Mouse (Mus musculus) G1E (cell line): ENCODE measurements at regions not wholly inside any gene's neighbourhood (a gene's known extent, or its start where the extent isn't known, plus 50 kb on each side); places are given as distances from the start of the nearest gene placed in this dataset.

Experiments
- CTCF ChIP-seq: IDR thresholded peaks from 2 replicates; pipeline ENCODE4 v1.5.1; 2012; ENCODE audit warnings: low read depth, low read length, inconsistent platforms, mixed read lengths
- GATA1 ChIP-seq: IDR thresholded peaks from 2 replicates; pipeline ENCODE4 v1.6.1; 2012; ENCODE audit warnings: borderline replicate concordance, low read length, inconsistent platforms, mixed read lengths
- GATA2 ChIP-seq: IDR thresholded peaks from 2 replicates; pipeline ENCODE4 v1.6.1; 2012; ENCODE audit warnings: low read depth, low read length, inconsistent platforms, borderline replicate concordance
- POLR2AphosphoS5 ChIP-seq: IDR thresholded peaks from 2 replicates; pipeline ENCODE4 v1.6.1; 2012; ENCODE audit warnings: low read depth, low read length, inconsistent platforms; ENCODE audit not compliant: insufficient replicate concordance
- TAL1 ChIP-seq: conservative IDR thresholded peaks from 2 replicates; pipeline ENCODE4 v1.6.1; 2012; ENCODE audit warnings: low read depth, low read length, inconsistent platforms, mixed read lengths

DNA sequence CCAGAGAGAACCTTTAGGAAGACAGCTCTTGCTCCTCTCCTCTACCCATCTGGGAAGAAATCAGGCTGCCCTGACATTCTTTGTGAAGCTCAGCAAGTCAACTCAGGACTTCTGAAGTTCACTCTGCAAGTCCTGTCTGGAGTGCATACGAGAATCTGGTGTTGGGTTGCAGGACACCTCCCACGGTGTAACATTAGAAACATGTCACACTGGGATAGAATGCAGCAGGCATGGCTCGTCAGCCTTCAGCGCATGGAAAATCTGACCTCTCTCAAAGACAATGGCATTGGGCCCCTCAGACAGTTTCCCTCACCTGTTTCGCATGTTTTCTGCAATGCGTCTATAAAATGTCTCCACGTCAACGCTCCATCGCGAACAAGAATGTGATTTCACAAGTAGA is 251.5 kb downstream of the Fgf9 start:
- TF ChIP-seq CTCF (no peak), TAL1 (no peak), GATA1 (no peak), GATA2 (no peak), POLR2AphosphoS5 (no peak)
